Mouse (Mus musculus): ENCODE measurements around the gene Lrrc45.

- TF ChIP-seq GATA1 (IDR thresholded peaks at IDR 0.05; ENCODE audit: low read length) (no peak), TAL1 (IDR thresholded peaks at IDR 0.05; ENCODE audit: low read length) (no peak)
Observed at GRCm38 (mm10) chr11:120710672-120711071, 3.1 kb upstream of the Lrrc45 start.

Measured in erythroblast, embryonic 14.5 days (primary cell).